Mouse (Mus musculus): ENCODE results near the gene Cd2bp2.

DNA sequence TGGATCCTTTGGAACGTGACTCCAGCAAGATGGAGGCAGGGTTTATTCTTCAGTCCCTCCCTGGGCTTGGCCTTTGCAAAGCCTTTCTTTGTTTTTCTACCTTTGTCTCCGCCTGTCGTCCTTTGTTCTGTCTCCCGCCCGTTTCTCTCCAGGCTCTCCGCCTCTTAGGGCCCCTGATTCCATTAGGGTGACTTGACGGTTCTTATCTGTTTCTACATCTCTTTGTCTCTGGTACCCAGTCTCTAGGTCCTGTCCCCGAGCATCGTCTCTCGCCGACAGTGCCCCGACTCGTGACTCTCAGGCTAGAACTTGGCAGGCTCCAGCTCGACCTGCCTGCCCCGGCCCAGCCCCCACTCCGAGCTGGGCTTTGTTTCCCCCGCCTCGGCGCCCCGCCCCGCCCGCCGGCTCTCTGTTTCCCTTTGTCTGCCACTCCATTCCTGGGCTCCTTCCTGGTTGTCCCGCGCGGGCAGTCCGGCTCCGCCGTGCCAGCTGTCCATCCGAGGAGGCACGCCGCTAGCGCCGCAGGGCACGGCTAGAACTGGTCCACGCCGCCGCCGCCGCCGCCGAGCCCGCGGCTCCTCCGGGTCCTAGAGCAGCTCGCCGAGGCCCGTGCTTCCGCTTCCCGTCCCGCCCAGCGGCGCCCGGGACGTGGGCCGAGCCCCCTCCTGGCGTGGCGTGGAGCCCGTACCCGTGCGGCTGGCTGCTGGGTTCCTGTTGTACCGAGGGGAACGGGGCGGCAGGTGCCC lies 36.9 kb upstream of the Cd2bp2 start, which contains the start of the genes Zfp553 and Sept1:
- TF ChIP-seq CTCF (IDR thresholded peaks at IDR 0.05; ENCODE audit: low read depth, low read length) (no peak), POLR2A (IDR thresholded peaks at IDR 0.05; ENCODE audit: extremely low read depth, insufficient read depth, low read length) (peak; percentile 45; the same call in 1 of the 2 replicates)
